Mouse (Mus musculus) adipose tissue, adult 10 weeks (tissue): ENCODE data around the gene Mup12. TPM values are rescaled to one million over a fixed set of nuclear protein-coding genes. Genes with fewer than 3 reads are reported as not detected.

Experiments used
- polyA plus RNA-seq: library from polyadenylated mRNA; stranded (reverse); fragments of 350-450 nt; fragmentation: Illumina TruSeq; extraction: RNeasy Lipid Tissue Mini Kit (QIAGEN cat#74804); gene quantifications from one replicate; pipeline ENCODE4 v1.2.3, GENCODE M21; 2014; ENCODE audit warnings: low read depth, low replicate concordance

The Mup12 gene
- not detected for polyA plus RNA-seq

GRCm38 (mm10) chr4:60741226-60741625 lies at the start of gene Mup12:
Mup12 (minus strand) TSS chr4:60741326.

Other genes with a start within 250 kb of the Mup12 start
- gene Mup1, start 239.4 kb downstream of the Mup12 start, polyA plus RNA-seq = not detected
- gene Mup10, start 159.1 kb downstream of the Mup12 start, polyA plus RNA-seq = not detected
- gene Mup11, start 78.9 kb downstream of the Mup12 start, polyA plus RNA-seq = not detected
- gene Mup22, start 80.1 kb upstream of the Mup12 start, polyA plus RNA-seq = not detected